Mouse (Mus musculus): Measurements from ENCODE around the gene Lrrc4c.

Gene Lrrc4c

DNA sequence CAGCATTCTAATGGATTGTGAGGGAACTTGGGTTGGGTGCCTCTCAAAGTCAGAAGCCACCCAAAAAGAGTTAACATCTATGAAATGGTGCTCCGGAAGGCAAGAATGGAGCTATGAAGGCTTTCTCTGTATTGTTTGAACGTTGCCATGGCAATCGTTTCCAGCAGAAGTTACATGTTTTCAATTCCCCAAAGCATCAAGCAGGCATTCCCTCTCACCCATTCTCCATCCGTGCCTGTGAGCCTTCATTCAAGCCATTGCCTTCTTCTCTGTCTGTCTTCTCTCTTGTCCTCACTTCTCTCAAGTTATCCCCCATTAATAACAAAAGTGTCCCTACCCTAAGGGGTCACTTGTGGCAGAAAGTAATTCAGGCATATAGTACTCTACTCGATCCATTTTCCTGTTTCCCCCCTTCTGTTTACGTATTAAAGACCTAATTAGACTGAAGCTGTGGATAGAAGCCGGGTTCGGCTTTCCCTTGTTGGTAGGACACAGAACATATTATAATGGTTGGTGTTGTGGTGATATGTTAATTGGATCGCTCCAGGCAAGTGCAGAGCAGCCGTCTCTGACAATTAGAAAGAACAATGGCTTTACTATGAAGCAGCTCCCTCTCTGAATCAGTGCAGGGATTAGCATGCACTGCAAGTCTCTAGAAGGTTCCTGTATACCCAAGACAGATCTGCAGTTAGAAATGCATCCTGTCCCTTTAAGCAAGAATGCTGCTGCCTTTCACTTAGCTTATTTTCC is 1160.4 kb downstream of the Lrrc4c start:
- no peak for DNase-seq (ENCODE audit: low spot score in 2 of 2)

DNA sequence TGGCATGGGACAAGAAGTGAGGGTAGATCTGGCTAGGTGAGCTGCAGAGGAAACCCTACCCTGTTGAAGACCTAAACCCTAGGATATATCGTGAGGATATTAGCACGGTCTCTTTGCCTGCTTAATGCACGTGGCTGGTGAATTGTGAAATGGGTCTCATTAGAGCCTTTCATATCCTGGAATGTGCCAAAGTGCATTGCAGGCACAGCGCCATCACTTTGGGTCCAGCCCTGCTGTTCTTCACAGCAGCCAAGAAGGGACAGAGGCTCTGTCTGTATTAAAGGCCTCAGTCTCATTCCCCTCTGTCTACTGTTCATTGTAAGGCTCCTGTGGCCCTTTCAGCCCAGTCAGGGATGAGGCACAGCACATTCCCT is 1160.9 kb downstream of the Lrrc4c start:
- DNase-seq (ENCODE audit: low spot score in 2 of 2), result no peak

GRCm38 (mm10) chr2:97484990-97485389 is 1167.0 kb downstream of the Lrrc4c start:
- DNase-seq (ENCODE audit: low spot score in 2 of 2), result no peak

DNA sequence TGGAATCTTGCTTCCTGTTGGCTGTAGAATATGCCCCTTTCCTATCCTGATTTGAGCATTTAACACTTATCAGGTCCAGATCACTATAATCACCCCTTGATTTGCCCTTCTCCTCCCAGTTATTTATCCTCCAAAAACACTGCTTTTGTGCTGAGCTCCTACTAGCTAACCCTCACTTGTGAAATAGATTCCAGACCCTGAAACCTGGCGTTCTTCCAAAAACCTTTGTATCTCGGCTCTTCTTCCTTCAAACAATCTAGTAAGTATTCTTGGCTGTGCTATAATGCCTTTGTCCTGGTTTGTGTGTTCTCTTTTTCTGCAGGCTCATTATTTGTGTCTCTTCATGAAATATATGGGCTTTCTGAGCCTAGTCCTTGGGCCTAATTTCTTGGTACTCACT is 1167.6 kb downstream of the Lrrc4c start:
- DNase-seq (ENCODE audit: low spot score in 2 of 2), result no peak

DNA sequence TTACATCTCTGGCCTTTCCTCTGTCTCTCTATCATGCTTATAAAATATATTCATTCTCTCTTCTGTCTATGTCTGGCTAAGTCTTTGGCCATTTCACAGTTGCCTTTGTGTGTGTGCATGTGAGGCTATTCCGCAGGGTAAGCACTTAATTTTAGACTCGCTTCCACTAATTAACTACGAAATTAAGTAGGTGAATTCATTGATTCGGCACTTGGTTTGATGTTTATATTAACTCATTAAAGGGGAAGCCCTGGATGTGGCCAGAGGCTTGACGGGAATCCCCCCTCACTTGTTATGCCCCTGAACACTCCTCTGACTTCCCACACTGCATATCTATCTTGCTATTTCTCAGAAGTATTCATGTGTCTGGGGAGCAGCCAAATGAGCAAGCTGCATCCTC is 1169.6 kb downstream of the Lrrc4c start:
- no peak for DNase-seq (ENCODE audit: low spot score in 2 of 2)

- DNase-seq (ENCODE audit: low spot score in 2 of 2), result no peak
Measured at GRCm38 (mm10) chr2:97497069-97497468, 1179.1 kb downstream of the Lrrc4c start.

GRCm38 (mm10) chr2:97502501-97502900 is 1184.5 kb downstream of the Lrrc4c start:
- no peak for DNase-seq (ENCODE audit: low spot score in 2 of 2)

DNA sequence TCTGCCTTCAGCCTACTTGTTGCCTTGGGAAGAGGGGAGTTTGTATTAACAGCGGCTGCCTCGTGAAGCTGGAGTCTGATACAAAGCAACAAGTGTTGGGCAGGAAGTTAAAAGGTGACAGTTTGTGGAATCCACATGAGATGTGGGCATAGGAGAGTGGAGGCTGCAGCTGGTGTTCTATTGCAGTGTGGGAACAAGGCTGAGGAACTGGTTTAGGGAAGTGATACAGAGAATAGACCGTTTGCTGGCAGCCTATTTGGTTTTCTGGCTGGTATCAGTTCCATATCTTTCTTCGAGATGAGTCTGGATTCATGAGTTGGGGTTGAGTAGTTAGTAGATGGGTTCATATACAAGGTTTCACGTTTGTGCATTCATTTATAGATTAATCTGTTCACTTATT is 1186.9 kb downstream of the Lrrc4c start:
- no peak for DNase-seq (ENCODE audit: low spot score in 2 of 2)

- no peak for DNase-seq (ENCODE audit: low spot score in 2 of 2)
Measured at GRCm38 (mm10) chr2:97524256-97524922, 1206.4 kb downstream of the Lrrc4c start.

DNA sequence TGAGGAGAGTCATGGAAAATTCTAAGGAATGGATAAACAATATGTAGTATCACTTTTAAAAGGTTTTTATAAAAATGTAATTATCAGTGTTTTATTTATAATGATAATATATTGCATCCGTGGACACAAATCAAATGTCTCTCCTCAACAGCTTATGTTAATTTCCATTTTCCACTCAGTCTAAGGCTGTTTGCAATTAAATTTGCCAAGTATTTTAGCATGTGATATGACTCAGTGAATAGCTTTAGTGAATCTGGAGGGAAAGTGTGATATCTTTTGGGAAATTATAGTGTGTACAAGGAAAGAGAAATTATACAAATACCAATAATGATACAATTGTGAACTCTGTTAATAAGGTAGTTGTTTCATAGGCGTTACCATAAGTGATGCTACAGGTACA is 1207.1 kb downstream of the Lrrc4c start:
- DNase-seq (ENCODE audit: low spot score in 2 of 2), result no peak

- no peak for DNase-seq (ENCODE audit: low spot score in 2 of 2)
Measured at GRCm38 (mm10) chr2:97530622-97531021, 1212.7 kb downstream of the Lrrc4c start.

- DNase-seq (ENCODE audit: low spot score in 2 of 2), result no peak
Measured at GRCm38 (mm10) chr2:97543691-97544672, 1226.0 kb downstream of the Lrrc4c start.

DNA sequence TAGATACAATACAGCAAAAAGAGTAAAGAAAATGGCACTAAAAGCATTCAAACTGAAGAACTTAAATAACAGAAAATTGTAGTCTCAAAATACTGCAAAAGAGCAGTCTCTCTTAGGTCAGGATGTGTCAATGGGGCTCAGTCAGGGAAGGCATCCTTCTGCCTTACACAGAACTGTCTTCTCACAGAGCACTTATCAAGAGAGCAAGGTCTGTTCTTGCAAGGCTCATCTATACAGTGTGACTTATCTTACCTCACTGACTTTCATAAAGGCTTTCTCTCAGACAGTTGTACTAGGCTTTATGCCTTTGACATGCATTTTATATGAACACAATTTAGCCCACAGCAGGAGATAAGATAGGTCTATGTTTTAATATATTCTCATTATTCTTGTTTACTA is 1226.7 kb downstream of the Lrrc4c start:
- DNase-seq (ENCODE audit: low spot score in 2 of 2), result no peak

DNA sequence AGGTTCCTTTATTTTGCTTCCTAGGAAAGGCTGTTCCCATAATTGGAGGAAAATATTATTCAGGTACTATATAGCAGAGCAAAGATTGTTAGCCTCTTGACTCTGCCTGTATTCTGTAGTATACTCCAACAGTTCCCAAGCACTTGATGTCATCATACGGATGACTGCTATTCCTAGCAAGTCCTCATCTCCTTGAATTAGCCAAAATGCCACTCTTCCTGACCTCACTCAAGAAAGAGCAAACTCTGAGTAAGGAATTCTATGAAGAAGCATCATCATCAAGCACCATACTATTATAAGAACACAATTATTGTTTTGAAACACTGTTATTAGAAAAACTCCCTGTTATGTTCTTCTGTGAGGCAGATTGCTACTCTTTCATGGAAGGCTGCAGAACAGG is 1228.0 kb downstream of the Lrrc4c start:
- no peak for DNase-seq (ENCODE audit: low spot score in 2 of 2)

GRCm38 (mm10) chr2:97564509-97564908 is 1246.5 kb downstream of the Lrrc4c start:
- no peak for DNase-seq (ENCODE audit: low spot score in 2 of 2)

DNA sequence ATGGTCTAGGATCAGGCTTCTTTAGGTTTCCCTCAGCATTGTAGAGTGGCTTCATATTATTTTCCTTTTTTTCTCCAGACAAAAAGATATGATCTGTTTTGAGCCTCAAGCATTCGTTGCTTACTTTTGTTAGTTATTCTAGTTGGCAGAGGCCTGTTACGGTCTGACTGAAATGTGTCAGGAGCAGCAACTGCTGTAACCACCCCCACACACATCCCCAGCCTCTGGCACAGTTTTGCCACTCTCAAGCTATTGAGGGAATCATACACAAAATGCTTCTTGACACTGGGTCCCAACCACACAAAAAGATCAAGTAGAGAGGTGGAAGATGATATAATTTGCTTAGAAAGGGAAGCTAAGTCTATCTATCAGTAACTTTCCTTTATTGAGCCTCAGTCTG is 1251.0 kb downstream of the Lrrc4c start:
- DNase-seq (ENCODE audit: low spot score in 2 of 2), result no peak

GRCm38 (mm10) chr2:97574921-97575320 is 1257.0 kb downstream of the Lrrc4c start:
- DNase-seq (ENCODE audit: low spot score in 2 of 2), result no peak

GRCm38 (mm10) chr2:97581132-97581531 is 1263.2 kb downstream of the Lrrc4c start:
- DNase-seq (ENCODE audit: low spot score in 2 of 2), result no peak

DNA sequence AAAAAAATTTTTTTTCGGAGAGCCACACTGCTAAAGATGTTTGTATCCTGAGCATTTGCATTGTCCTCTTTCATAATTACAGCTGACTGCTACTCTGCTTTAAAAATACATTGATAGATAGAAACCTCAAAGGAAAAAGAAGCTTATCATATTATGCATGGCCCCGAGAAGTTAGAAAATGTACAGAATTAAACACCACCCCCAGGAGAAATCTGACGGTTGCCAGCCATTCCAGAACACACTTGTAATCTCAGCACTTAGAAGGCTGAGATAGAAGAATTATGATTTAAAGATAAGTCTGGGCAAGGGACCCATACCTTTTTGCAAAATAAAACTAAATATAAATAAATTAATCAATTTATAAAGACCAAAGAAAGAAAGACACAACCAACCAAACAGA is 1268.4 kb downstream of the Lrrc4c start:
- DNase-seq (ENCODE audit: low spot score in 2 of 2), result no peak

DNA sequence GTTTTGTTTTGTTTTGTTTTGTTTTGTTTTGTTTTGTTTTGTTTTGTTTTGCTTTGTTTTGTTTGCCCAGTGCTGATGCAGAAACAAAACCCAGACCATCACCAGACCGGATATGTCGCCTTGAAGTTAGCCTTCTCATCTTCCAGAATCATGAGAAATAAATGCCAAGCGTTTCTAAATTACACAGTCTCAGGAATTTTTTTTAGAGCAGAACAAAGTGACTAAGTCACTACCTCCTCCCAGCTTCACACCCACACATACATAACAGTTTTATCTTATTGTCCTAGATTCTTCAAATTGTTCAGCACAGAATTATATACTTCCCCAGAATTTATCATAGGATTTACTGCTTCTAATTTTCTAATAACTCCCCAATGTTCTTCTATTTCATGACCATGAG is 1272.6 kb downstream of the Lrrc4c start:
- DNase-seq (ENCODE audit: low spot score in 2 of 2), result no peak

GRCm38 (mm10) chr2:97604182-97604581 is 1286.2 kb downstream of the Lrrc4c start:
- no peak for DNase-seq (ENCODE audit: low spot score in 2 of 2)

DNA sequence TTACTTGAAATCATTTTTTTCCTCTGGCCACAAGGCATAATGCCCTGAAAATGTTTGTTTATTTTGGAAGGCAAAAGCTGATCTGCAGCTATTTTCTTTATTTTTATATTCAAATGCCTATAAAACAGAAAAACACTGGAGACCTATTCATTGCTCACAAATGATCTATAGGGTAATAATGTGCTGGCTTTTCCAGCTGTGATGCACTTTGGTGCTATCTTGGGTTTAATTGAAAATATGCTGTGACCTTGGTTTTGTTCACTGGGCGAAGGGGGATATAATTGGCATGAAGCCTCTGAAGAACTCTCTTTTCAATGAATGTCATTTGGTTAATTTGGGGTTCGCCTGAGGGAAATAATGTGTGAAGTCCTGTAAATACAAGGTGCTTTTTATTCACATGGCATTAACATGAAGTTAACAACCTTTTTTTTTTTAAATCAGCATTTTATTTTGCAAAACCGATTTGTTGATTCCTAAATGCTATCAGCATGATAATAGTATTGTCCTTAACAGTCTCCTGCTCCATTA is 1286.8 kb downstream of the Lrrc4c start:
- no peak for DNase-seq (ENCODE audit: low spot score in 2 of 2)
